Mouse (Mus musculus): ENCODE results near the gene Panx2.

DNA sequence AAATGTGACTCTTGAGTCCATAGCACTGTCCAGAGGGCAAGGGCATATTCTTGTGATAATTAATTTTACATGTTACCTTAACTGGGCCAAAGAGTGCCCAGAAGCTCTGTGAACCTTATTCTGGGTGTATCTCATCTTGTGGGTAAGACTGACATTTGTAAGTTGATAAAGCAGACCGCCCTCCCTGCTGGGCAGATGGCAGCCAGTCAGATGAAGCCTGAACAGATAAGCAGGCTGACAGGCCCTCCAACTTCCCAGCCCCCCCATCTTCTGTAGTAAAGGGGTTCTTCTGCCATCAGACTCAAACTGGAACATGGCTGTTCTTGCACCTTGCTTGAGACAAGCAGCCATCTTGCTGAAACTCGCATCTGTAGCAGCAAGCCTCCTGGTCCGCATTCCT lies 42.8 kb upstream of the Panx2 start:
- TF ChIP-seq CTCF (conservative IDR thresholded peaks at IDR 0.05; ENCODE audit: low read length) (no peak), NANOG (IDR thresholded peaks at IDR 0.05; ENCODE audit: borderline replicate concordance, low read length) (no peak), POU5F1 (IDR thresholded peaks at IDR 0.05; ENCODE audit: borderline replicate concordance, low read length) (no peak)
